Mouse (Mus musculus): Measurements from ENCODE around the gene Cemip2. TPM values are rescaled to one million over a fixed set of nuclear protein-coding genes. Genes with fewer than 3 reads are reported as not detected.

The Cemip2 gene
- polyA plus RNA-seq, 1 experiment from 2014 or later: 14.1 TPM

DNA sequence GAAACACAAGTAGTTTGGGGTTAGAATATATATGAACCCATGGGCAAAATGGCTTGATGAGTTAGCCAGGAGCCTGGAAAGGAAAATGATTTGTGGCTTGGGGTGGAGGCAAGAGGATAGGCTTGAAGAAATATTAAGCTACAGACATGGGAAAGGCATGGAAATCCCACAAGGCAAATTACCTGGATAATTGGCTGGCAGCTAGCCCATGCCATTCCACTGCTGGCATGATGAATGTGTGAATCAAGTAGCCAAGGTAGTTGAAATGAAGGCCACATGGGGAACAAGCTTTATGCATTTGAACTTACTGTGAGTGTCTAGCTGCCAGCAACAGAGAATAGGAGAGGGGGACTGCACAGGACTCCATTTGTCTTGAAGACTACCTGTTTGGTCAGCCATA lies 16.5 kb upstream of the Cemip2 start:
- Histone ChIP-seq H3K9me3 (replicated peaks; ENCODE audit: low read length) (no peaks in the 10 kb centered on the region), H3K4me2 (ENCODE audit: low read length) (no peak overlapping the region), H3K4me3 (replicated peaks; ENCODE audit: low read depth, low read length) (no peak overlapping the region), H3K4me1 (replicated peaks; ENCODE audit: insufficient read depth, low read length) (no peaks in the 10 kb centered on the region), H3K36me3 (ENCODE audit: insufficient read depth, low read length) (no peaks in the 10 kb centered on the region), H3K27ac (no peak overlapping the region), H3K9ac (ENCODE audit: low read depth, low read length) (no peak overlapping the region), H3K27me3 (ENCODE audit: insufficient read depth, low read length) (no peaks in the 10 kb centered on the region)
- DNase-seq (ENCODE audit: low spot score): no peak
- no peak for TF ChIP-seq CTCF (IDR thresholded peaks at IDR 0.05; ENCODE audit: low read depth)
- no peak for ATAC-seq (replicated peaks; ENCODE audit: low FRiP score, low read depth)

DNA sequence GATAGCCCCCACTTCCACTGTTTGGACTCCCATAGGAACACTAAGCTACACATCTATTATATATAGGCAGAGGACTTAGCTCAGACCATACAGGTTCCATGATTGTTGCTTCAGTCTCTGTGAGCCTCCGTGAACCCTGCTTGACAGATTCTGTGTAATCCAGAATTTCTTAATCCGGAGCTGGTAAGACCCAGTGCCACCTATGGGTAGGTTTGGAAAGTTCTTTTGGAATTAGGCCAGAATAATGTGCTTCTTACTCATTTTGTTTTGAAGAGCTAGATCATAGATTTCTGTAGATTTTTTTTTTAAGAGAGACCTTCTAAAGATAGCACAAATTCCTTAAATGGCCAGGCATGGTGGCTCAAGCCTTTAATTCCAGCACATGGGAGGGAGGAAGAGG lies 14.1 kb upstream of the Cemip2 start:
- Histone ChIP-seq H3K27ac (no peak overlapping the region), H3K36me3 (ENCODE audit: insufficient read depth, low read length) (no peaks in the 10 kb centered on the region), H3K27me3 (ENCODE audit: insufficient read depth, low read length) (no peaks in the 10 kb centered on the region), H3K4me3 (replicated peaks; ENCODE audit: low read depth, low read length) (no peak overlapping the region), H3K9ac (ENCODE audit: low read depth, low read length) (no peak overlapping the region), H3K4me1 (replicated peaks; ENCODE audit: insufficient read depth, low read length) (no peaks in the 10 kb centered on the region), H3K9me3 (replicated peaks; ENCODE audit: low read length) (no peaks in the 10 kb centered on the region), H3K4me2 (ENCODE audit: low read length) (no peak overlapping the region)
- WGBS: 77% methylated on average over 2 of the region's 2 CpGs
- no peak for DNase-seq (ENCODE audit: low spot score)
- peak; percentile 45 for TF ChIP-seq CTCF (IDR thresholded peaks at IDR 0.05; ENCODE audit: low read depth)
- ATAC-seq (replicated peaks; ENCODE audit: low FRiP score, low read depth): no peak

DNA sequence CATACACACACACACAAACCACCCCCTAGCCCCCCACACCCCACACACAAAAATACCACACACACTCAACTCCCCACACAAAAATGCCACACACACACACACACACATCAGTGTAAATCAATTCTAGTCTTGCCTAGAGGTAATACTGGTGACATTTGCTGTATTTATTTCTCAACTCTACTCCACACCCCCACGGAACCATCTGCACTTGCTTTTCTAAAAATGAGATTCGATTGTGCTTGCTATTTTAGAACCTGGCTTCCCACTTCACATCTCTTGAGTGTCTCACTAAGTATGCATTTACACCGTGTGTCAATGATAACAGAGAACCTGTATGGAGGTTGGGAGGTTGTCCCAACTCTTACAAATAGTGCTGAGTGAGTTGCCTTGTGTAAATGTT lies 13.4 kb upstream of the Cemip2 start:
- no peaks in the 10 kb centered on the region for H3K27me3 ChIP-seq (ENCODE audit: insufficient read depth, low read length)
- no peaks in the 10 kb centered on the region for H3K4me1 ChIP-seq (replicated peaks; ENCODE audit: insufficient read depth, low read length)
- no peak overlapping the region for H3K9ac ChIP-seq (ENCODE audit: low read depth, low read length)
- no peak for ATAC-seq (replicated peaks; ENCODE audit: low FRiP score, low read depth)
- no peak for DNase-seq (ENCODE audit: low spot score)
- no peaks in the 10 kb centered on the region for H3K36me3 ChIP-seq (ENCODE audit: insufficient read depth, low read length)
- H3K4me3 ChIP-seq (replicated peaks; ENCODE audit: low read depth, low read length): no peak overlapping the region
- H3K27ac ChIP-seq: no peak overlapping the region
- H3K9me3 ChIP-seq (replicated peaks; ENCODE audit: low read length): no peaks in the 10 kb centered on the region
- no peak overlapping the region for H3K4me2 ChIP-seq (ENCODE audit: low read length)
- no peak for TF ChIP-seq CTCF (IDR thresholded peaks at IDR 0.05; ENCODE audit: low read depth)
- 72% methylated on average over 3 of the region's 3 CpGs for WGBS

DNA sequence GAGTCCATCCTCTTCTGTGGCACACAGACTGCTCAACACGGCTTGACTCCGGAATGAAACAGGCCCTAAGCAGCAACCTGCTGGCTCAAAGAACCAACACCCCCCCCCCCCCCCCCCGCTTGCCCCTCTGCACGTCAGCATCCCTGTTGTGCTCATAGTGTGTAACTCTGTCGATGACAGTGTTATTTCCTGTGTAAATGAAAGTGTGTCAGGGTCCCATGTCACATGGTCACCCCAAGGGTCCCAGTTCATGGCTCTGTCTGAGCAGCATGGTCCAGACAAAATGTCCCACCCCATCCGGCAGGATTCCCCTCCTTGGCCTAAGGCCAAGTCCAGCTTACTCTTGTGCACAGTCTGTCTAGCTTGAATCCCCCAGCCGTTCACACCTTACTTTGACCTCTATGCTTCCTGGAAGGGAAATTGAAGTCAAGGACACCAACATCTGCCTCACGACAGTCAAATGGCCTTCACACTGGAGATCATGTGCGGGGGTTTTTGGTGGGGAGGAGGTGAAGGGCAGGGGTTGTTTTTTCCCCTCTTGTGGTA lies 10.6 kb upstream of the Cemip2 start:
- no peak for ATAC-seq (replicated peaks; ENCODE audit: low FRiP score, low read depth)
- no peak for TF ChIP-seq CTCF (IDR thresholded peaks at IDR 0.05; ENCODE audit: low read depth)
- H3K4me2 ChIP-seq (ENCODE audit: low read length): no peak overlapping the region
- no peak for DNase-seq (ENCODE audit: low spot score)
- no peaks in the 10 kb centered on the region for H3K36me3 ChIP-seq (ENCODE audit: insufficient read depth, low read length)
- H3K9me3 ChIP-seq (replicated peaks; ENCODE audit: low read length): no peaks in the 10 kb centered on the region
- no peak overlapping the region for H3K4me3 ChIP-seq (replicated peaks; ENCODE audit: low read depth, low read length)
- no peak overlapping the region for H3K9ac ChIP-seq (ENCODE audit: low read depth, low read length)
- 66% methylated on average over 8 of the region's 9 CpGs for WGBS
- H3K27me3 ChIP-seq (ENCODE audit: insufficient read depth, low read length): no peaks in the 10 kb centered on the region
- H3K4me1 ChIP-seq (replicated peaks; ENCODE audit: insufficient read depth, low read length): no peaks in the 10 kb centered on the region
- no peak overlapping the region for H3K27ac ChIP-seq

DNA sequence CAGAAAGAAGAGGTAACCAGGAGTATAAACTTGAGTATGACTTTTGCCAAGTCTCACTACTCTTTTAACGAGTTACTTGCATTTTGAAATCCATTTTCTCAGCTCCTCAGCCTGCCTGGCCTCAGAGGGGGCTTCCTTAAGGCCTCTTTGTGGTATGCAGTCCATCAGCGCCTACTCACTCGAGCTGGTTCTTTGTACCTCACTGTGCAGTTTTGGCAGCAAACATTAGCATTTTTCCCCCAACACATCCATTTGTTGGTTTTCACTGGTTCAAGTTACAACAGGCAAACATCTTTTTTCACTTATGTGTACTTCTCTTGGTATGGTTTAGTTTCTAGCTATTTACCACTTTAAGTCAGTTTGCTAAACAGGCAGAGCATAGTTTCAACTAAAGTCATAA lies 8.3 kb upstream of the Cemip2 start:
- no peaks in the 10 kb centered on the region for H3K4me1 ChIP-seq (replicated peaks; ENCODE audit: insufficient read depth, low read length)
- no peak overlapping the region for H3K4me3 ChIP-seq (replicated peaks; ENCODE audit: low read depth, low read length)
- H3K27me3 ChIP-seq (ENCODE audit: insufficient read depth, low read length): no peaks in the 10 kb centered on the region
- no peak for TF ChIP-seq CTCF (IDR thresholded peaks at IDR 0.05; ENCODE audit: low read depth)
- no peak overlapping the region for H3K27ac ChIP-seq
- DNase-seq (ENCODE audit: low spot score) (no peak), ATAC-seq (replicated peaks; ENCODE audit: low FRiP score, low read depth) (no peak)
- 81% methylated on average over 3 of the region's 3 CpGs for WGBS
- no peaks in the 10 kb centered on the region for H3K36me3 ChIP-seq (ENCODE audit: insufficient read depth, low read length)
- H3K9ac ChIP-seq (ENCODE audit: low read depth, low read length): no peak overlapping the region
- no peaks in the 10 kb centered on the region for H3K9me3 ChIP-seq (replicated peaks; ENCODE audit: low read length)
- no peak overlapping the region for H3K4me2 ChIP-seq (ENCODE audit: low read length)

DNA sequence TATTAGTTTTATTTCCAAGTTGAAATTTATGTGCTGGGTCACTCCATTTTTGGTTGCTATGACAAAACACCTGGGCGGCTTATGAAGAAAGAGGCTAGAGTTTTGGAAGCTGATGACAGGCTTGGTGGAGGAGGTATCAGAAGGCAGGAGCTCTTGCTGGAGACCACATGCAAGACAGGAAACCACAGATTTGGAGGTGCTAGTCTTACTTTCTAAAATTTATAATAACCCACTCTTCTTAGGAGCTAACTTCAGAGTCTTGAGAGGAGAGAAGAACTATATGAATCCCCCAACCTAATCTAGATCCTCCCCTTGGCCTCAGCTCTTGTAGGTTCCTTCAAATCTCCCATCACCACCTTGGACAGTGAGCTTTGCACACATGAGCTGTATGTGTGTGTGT lies 6.6 kb upstream of the Cemip2 start:
- 73% methylated on average over 1 of the region's 1 CpGs for WGBS
- H3K4me2 ChIP-seq (ENCODE audit: low read length): no peak overlapping the region
- no peaks in the 10 kb centered on the region for H3K9me3 ChIP-seq (replicated peaks; ENCODE audit: low read length)
- DNase-seq (ENCODE audit: low spot score): no peak
- H3K4me1 ChIP-seq (replicated peaks; ENCODE audit: insufficient read depth, low read length): no peaks in the 10 kb centered on the region
- no peak overlapping the region for H3K9ac ChIP-seq (ENCODE audit: low read depth, low read length)
- ATAC-seq (replicated peaks; ENCODE audit: low FRiP score, low read depth): no peak
- no peak for TF ChIP-seq CTCF (IDR thresholded peaks at IDR 0.05; ENCODE audit: low read depth)
- no peak overlapping the region for H3K4me3 ChIP-seq (replicated peaks; ENCODE audit: low read depth, low read length)
- H3K36me3 ChIP-seq (ENCODE audit: insufficient read depth, low read length): no peaks in the 10 kb centered on the region
- H3K27ac ChIP-seq: no peak overlapping the region
- no peaks in the 10 kb centered on the region for H3K27me3 ChIP-seq (ENCODE audit: insufficient read depth, low read length)

DNA sequence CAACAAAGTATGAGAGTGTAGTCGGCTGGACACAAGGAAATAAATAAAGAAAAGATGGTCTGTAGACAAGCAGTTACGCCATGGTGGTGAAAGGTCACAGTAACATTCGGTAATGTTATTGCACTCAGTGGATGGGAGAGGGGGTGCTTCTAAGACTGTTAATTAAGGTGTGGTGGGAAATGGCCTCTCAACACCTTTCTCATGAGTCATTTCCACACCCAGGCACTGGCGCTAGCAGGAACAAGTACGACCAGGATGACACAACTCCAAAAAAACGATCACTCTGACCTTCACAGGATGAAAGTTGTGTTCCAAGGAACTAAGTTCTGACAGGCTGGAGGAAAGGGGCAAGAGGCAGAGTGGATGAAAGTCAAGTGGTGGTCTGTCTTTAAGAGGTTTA lies 4.5 kb upstream of the Cemip2 start:
- no peaks in the 10 kb centered on the region for H3K36me3 ChIP-seq (ENCODE audit: insufficient read depth, low read length)
- H3K4me3 ChIP-seq (replicated peaks; ENCODE audit: low read depth, low read length): no peak overlapping the region
- H3K27ac ChIP-seq: no peak overlapping the region
- no peak for DNase-seq (ENCODE audit: low spot score)
- 0 out of 2 replicates have a peak, but pooled peaks cover 6% of the 10 kb centered on the region for H3K4me1 ChIP-seq (replicated peaks; ENCODE audit: insufficient read depth, low read length)
- no peaks in the 10 kb centered on the region for H3K27me3 ChIP-seq (ENCODE audit: insufficient read depth, low read length)
- no peak for ATAC-seq (replicated peaks; ENCODE audit: low FRiP score, low read depth)
- TF ChIP-seq CTCF (IDR thresholded peaks at IDR 0.05; ENCODE audit: low read depth): no peak
- no peak overlapping the region for H3K4me2 ChIP-seq (ENCODE audit: low read length)
- H3K9me3 ChIP-seq (replicated peaks; ENCODE audit: low read length): no peaks in the 10 kb centered on the region
- WGBS: 35% methylated on average over 6 of the region's 6 CpGs
- H3K9ac ChIP-seq (ENCODE audit: low read depth, low read length): no peak overlapping the region
